Mouse (Mus musculus): ENCODE data around the gene Rilpl1.

GRCm38 (mm10) chr5:124509200-124509599 lies 22.0 kb downstream of the Rilpl1 start:
- TF ChIP-seq CTCF (IDR thresholded peaks at IDR 0.05; ENCODE audit: control insufficient read depth, insufficient read depth, insufficient read length) (no peak), MYOD1 (IDR thresholded peaks at IDR 0.05; ENCODE audit: control insufficient read depth, insufficient read length, low read depth) (no peak), USF1 (IDR thresholded peaks at IDR 0.05; ENCODE audit: low read depth) (no peak), MYOG (IDR thresholded peaks at IDR 0.05; ENCODE audit: control insufficient read depth, extremely low read depth, insufficient read length) (no peak), CEBPB (IDR thresholded peaks at IDR 0.05; ENCODE audit: low read depth) (no peak), MAX (IDR thresholded peaks at IDR 0.05) (no peak), FOSL1 (IDR thresholded peaks at IDR 0.05; ENCODE audit: insufficient read depth, low read length, poor library complexity, severe bottlenecking) (no peak)

All from C2C12 (cell line).